Mouse (Mus musculus): ENCODE measurements at regions not wholly inside any gene's neighbourhood (a gene's known extent, or its start where the extent isn't known, plus 50 kb on each side); places are given as distances from the start of the nearest gene placed in this dataset.

- TF ChIP-seq POLR2AphosphoS2 (IDR thresholded peaks at IDR 0.05; ENCODE audit: insufficient read length, low read depth) (no peak), POLR2A (IDR thresholded peaks at IDR 0.05; ENCODE audit: insufficient read length, low read depth) (no peak), CEBPB (IDR thresholded peaks at IDR 0.05; ENCODE audit: insufficient read depth, poor library complexity, severe bottlenecking) (no peak), MAX (IDR thresholded peaks at IDR 0.05; ENCODE audit: low read depth) (no peak), MYOD1 (IDR thresholded peaks at IDR 0.05; ENCODE audit: control insufficient read depth in 1 of 3, insufficient read length in 2 of 3, low read depth in 2 of 3) (no peak), USF1 (IDR thresholded peaks at IDR 0.05; ENCODE audit: low read depth) (no peak), E2F4 (IDR thresholded peaks at IDR 0.05; ENCODE audit: insufficient read depth) (no peak), MYOG (IDR thresholded peaks at IDR 0.05; ENCODE audit: control insufficient read depth in 1 of 3, insufficient read depth in 1 of 3, insufficient read length in 2 of 3, low read depth in 2 of 3) (no peak), TCF12 (IDR thresholded peaks at IDR 0.05; ENCODE audit: insufficient read depth, poor library complexity, severe bottlenecking) (no peak), TCF3 (IDR thresholded peaks at IDR 0.05; ENCODE audit: insufficient read length, low read depth) (no peak), REST (IDR thresholded peaks at IDR 0.05; ENCODE audit: insufficient read depth, insufficient read length) (no peak)
These were observed 705.7 kb downstream of the Trib2 start for GRCm38 (mm10) chr12:15111049-15111448.
